Mouse (Mus musculus) lung, postnatal 36 days (tissue): ENCODE results near the gene Zfp451.
"Not testable (repeated sequence)": the region's sequence is repeated elsewhere in the genome, so short reads cannot be mapped to it uniquely, and the experiment has no call there.

ENCODE experiments used
- DNase-seq: peaks from one replicate; pipeline ENCODE4 v3.0.0; 2022; ENCODE audit warnings: mixed read lengths

The Zfp451 gene

GRCm38 (mm10) chr1:33757033-33757413, 57.4 kb downstream of the Zfp451 start:
- DNase-seq, result no peak

GRCm38 (mm10) chr1:33756258-33757032, 58.0 kb downstream of the Zfp451 start:
- DNase-seq, result no peak

GRCm38 (mm10) chr1:33755799-33756198, 58.6 kb downstream of the Zfp451 start:
- DNase-seq, result no peak

GRCm38 (mm10) chr1:33754965-33755735, 59.2 kb downstream of the Zfp451 start:
- DNase-seq, result no peak

- DNase-seq, result no peak
Observed at GRCm38 (mm10) chr1:33754089-33754488, 60.3 kb downstream of the Zfp451 start.

GRCm38 (mm10) chr1:33751283-33751682, 63.1 kb downstream of the Zfp451 start:
- no peak for DNase-seq

GRCm38 (mm10) chr1:33749709-33750108, 64.7 kb downstream of the Zfp451 start:
- not testable (repeated sequence) for DNase-seq

GRCm38 (mm10) chr1:33749109-33749508, 65.3 kb downstream of the Zfp451 start:
- no peak for DNase-seq

GRCm38 (mm10) chr1:33745901-33746300, 68.5 kb downstream of the Zfp451 start:
- no peak for DNase-seq

- not testable (repeated sequence) for DNase-seq
Observed at GRCm38 (mm10) chr1:33744815-33745214, 69.6 kb downstream of the Zfp451 start.

GRCm38 (mm10) chr1:33742903-33743302, 71.5 kb downstream of the Zfp451 start:
- no peak for DNase-seq

- DNase-seq, result peak; percentile 94
Observed at GRCm38 (mm10) chr1:33739302-33739701, 75.1 kb downstream of the Zfp451 start.

- DNase-seq, result no peak
Observed at GRCm38 (mm10) chr1:33738681-33739278, 75.6 kb downstream of the Zfp451 start.

- DNase-seq, result no peak
Observed at GRCm38 (mm10) chr1:33738281-33738680, 76.1 kb downstream of the Zfp451 start.

- DNase-seq, result no peak
Observed at GRCm38 (mm10) chr1:33734001-33734685, 80.3 kb downstream of the Zfp451 start.

- DNase-seq, result no peak
Observed at GRCm38 (mm10) chr1:33733044-33733443, 81.4 kb downstream of the Zfp451 start.

- DNase-seq, result no peak
Observed at GRCm38 (mm10) chr1:33725086-33725485, 89.3 kb downstream of the Zfp451 start.

GRCm38 (mm10) chr1:33724516-33724915, 89.9 kb downstream of the Zfp451 start:
- DNase-seq, result no peak

GRCm38 (mm10) chr1:33721020-33721419, 93.4 kb downstream of the Zfp451 start:
- DNase-seq, result no peak

- DNase-seq, result no peak
Observed at GRCm38 (mm10) chr1:33720231-33720630, 94.2 kb downstream of the Zfp451 start.

GRCm38 (mm10) chr1:33719733-33720225, 94.6 kb downstream of the Zfp451 start, which contains the start of gene Rab23:
Gene Rab23, plus strand, starts transcription at chr1:33719887.
- peak; percentile 76 for DNase-seq

- DNase-seq, result no peak
Observed at GRCm38 (mm10) chr1:33717636-33718035, 96.8 kb downstream of the Zfp451 start.

GRCm38 (mm10) chr1:33714796-33715195, 99.6 kb downstream of the Zfp451 start:
- DNase-seq, result no peak
